Mouse (Mus musculus) v-Abl transformed pro-B cells (cell line): Measurements from ENCODE around the gene Bri3.

ENCODE experiments used
- in situ Hi-C, 2 experiments: fragments of 400-800 bp; cut with MboI; formaldehyde crosslinking; loops; one replicate each; pipeline ENCODE4 v1.15.1; 2025; ENCODE audit not compliant: unreplicated experiment in 2 of 2

Bri3 gene

GRCm38 (mm10) chr5:144483659-144484375 is 239.6 kb downstream of the Bri3 start:
- in situ Hi-C loops: no loop called here

GRCm38 (mm10) chr5:144491308-144491707 is 247.1 kb downstream of the Bri3 start:
- in situ Hi-C loops: no loop called here
